Mouse (Mus musculus) ES-Bruce4 (cell line): ENCODE data around the gene Lats2. TPM values are rescaled to one million over a fixed set of nuclear protein-coding genes. Genes with fewer than 3 reads are reported as not detected.

ENCODE experiments used
- H3K27ac ChIP-seq: 2 replicates; pipeline ENCODE4 v1.5.1; 2012; ENCODE audit warnings: low read length, inconsistent platforms; ENCODE audit not compliant: insufficient read depth
- H3K27me3 ChIP-seq: 2 replicates; pipeline ENCODE4 v1.6.1; 2012; ENCODE audit warnings: mild to moderate bottlenecking, low read length, inconsistent platforms; ENCODE audit not compliant: control insufficient read depth, poor library complexity, insufficient read depth, severe bottlenecking
- H3K36me3 ChIP-seq: 2 replicates; pipeline ENCODE4 v1.6.1; 2012; ENCODE audit warnings: inconsistent platforms, mild to moderate bottlenecking, low read length, moderate library complexity; ENCODE audit not compliant: control insufficient read depth, poor library complexity, insufficient read depth, severe bottlenecking
- H3K4me1 ChIP-seq: one replicate; pipeline ENCODE4 v1.8.1; 2011; ENCODE audit warnings: low read length; ENCODE audit not compliant: control insufficient read depth, insufficient read depth
- H3K4me3 ChIP-seq: 2 replicates; pipeline ENCODE4 v1.5.1; 2011; ENCODE audit warnings: low read depth, mild to moderate bottlenecking, low read length
- H3K9ac ChIP-seq: 2 replicates; pipeline ENCODE4 v1.6.1; 2012; ENCODE audit warnings: low read depth, mild to moderate bottlenecking, inconsistent platforms; ENCODE audit not compliant: poor library complexity, severe bottlenecking
- H3K9me3 ChIP-seq: replicated peaks from 2 replicates; pipeline ENCODE4 v1.6.1; 2012; ENCODE audit warnings: mild to moderate bottlenecking, low read length, inconsistent platforms; ENCODE audit not compliant: control insufficient read depth, poor library complexity, insufficient read depth, severe bottlenecking
- CTCF ChIP-seq: IDR thresholded peaks from one replicate; pipeline ENCODE4 v1.8.1; 2011; ENCODE audit warnings: low read depth, low read length
- EP300 ChIP-seq: IDR thresholded peaks from 2 replicates; pipeline ENCODE4 v1.6.1; 2011; ENCODE audit warnings: low read depth, low read length; ENCODE audit not compliant: insufficient read depth
- POLR2A ChIP-seq: IDR thresholded peaks from one replicate; pipeline ENCODE4 v1.8.1; 2011; ENCODE audit warnings: low read length; ENCODE audit not compliant: insufficient read depth
- polyA plus RNA-seq: library from polyadenylated mRNA; stranded (reverse); fragments of >200 nt; gene quantifications from 2 replicates; pipeline ENCODE4 v1.2.4, GENCODE M21; 2011; ENCODE audit warnings: low read depth; ENCODE audit not compliant: missing spikeins, insufficient read depth, insufficient read length

Lats2 gene
- polyA plus RNA-seq, 1 experiment, result 18.4 TPM

- no peak overlapping the region for H3K9ac ChIP-seq
- H3K27ac ChIP-seq, result no peak overlapping the region
- TF ChIP-seq CTCF (no peak), EP300 (no peak), POLR2A (no peak)
- no peaks in the 10 kb centered on the region for H3K27me3 ChIP-seq
- H3K36me3 ChIP-seq, result no peaks in the 10 kb centered on the region
- H3K9me3 ChIP-seq, result no peaks in the 10 kb centered on the region
- no peak overlapping the region for H3K4me3 ChIP-seq
- peaks cover 1% of the 10 kb centered on the region for H3K4me1 ChIP-seq
Measured at GRCm38 (mm10) chr14:57687441-57687840, 70.7 kb downstream of the Lats2 start.

DNA sequence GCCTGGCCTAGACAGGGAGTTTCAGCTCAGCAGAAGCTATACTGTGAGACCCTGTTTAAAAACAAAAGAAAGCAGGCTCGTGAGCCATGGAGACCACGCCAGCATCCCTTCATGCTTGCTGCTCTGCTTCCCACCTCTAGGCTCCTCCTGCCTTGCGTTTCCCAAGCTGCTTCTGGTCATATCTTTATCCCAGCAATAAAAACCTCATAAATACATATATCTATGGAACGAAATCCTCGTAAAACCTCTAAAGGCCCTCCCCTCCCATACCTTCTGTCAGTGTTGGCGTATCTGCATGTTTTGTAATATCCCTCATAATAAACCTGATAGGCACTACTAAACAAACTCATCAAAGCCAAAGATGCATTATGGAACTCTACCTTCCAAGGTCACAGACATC lies 71.5 kb downstream of the Lats2 start:
- Histone ChIP-seq H3K9ac (no peak overlapping the region), H3K4me1 (peaks cover 1% of the 10 kb centered on the region), H3K36me3 (no peaks in the 10 kb centered on the region), H3K9me3 (no peaks in the 10 kb centered on the region), H3K27me3 (no peaks in the 10 kb centered on the region), H3K4me3 (no peak overlapping the region), H3K27ac (no peak overlapping the region)
- TF ChIP-seq CTCF (no peak), EP300 (no peak), POLR2A (no peak)

DNA sequence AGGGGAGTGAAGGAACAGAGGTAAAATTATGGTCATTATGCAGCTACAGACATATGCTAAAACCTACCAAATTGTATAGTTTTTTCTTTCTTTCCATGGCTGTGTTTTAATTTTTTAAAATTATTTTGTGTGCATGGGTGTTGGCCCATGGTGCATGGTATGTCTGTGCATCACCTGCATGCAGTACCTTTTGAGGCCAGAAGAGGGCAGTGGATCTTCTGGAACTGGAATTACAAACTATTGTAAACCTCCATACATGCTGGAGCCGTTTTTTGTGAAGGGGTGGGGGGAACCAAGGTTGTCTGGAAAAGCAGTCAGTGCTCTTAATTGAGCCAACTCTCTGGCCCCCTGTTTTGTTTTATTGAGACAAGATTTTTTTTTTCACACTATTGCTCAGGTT lies 73.6 kb downstream of the Lats2 start:
- Histone ChIP-seq H3K27me3 (no peaks in the 10 kb centered on the region), H3K27ac (no peak overlapping the region), H3K36me3 (no peaks in the 10 kb centered on the region), H3K4me3 (no peak overlapping the region), H3K9ac (no peak overlapping the region), H3K4me1 (no peaks in the 10 kb centered on the region), H3K9me3 (no peaks in the 10 kb centered on the region)
- TF ChIP-seq EP300 (no peak), CTCF (peak; percentile 46)

GRCm38 (mm10) chr14:57682751-57683150 lies 75.4 kb downstream of the Lats2 start:
- Histone ChIP-seq H3K9me3 (no peaks in the 10 kb centered on the region), H3K4me1 (no peaks in the 10 kb centered on the region), H3K9ac (no peak overlapping the region), H3K27ac (no peak overlapping the region), H3K27me3 (no peaks in the 10 kb centered on the region), H3K36me3 (no peaks in the 10 kb centered on the region), H3K4me3 (no peak overlapping the region)
- TF ChIP-seq EP300, result no peak
- TF ChIP-seq CTCF, result no peak
- no peak for TF ChIP-seq POLR2A

GRCm38 (mm10) chr14:57679958-57680535 lies 78.1 kb downstream of the Lats2 start:
- Histone ChIP-seq H3K36me3 (no peaks in the 10 kb centered on the region), H3K27me3 (no peaks in the 10 kb centered on the region)
- peak; percentile 71 for TF ChIP-seq CTCF
- TF ChIP-seq EP300, result no peak

GRCm38 (mm10) chr14:57679523-57679922 lies 78.7 kb downstream of the Lats2 start:
- no peak for TF ChIP-seq POLR2A
- no peak for TF ChIP-seq CTCF
- TF ChIP-seq EP300, result no peak
- H3K27ac ChIP-seq, result no peak overlapping the region
- no peaks in the 10 kb centered on the region for H3K36me3 ChIP-seq
- no peaks in the 10 kb centered on the region for H3K27me3 ChIP-seq
- H3K9ac ChIP-seq, result no peak overlapping the region
- no peaks in the 10 kb centered on the region for H3K4me1 ChIP-seq
- no peak overlapping the region for H3K4me3 ChIP-seq
- no peaks in the 10 kb centered on the region for H3K9me3 ChIP-seq

More at GRCm38 (mm10) chr14:57679958-57680535, 78.1 kb downstream of the Lats2 start:
- H3K4me1 ChIP-seq, result no peaks in the 10 kb centered on the region
- no peak overlapping the region for H3K9ac ChIP-seq
- H3K27ac ChIP-seq, result no peak overlapping the region
- H3K4me3 ChIP-seq, result no peak overlapping the region
- H3K9me3 ChIP-seq, result no peaks in the 10 kb centered on the region
